Mouse (Mus musculus) brown adipose tissue, adult 24 weeks (tissue): ENCODE results near the gene Tnfrsf13b. TPM values are rescaled to one million over a fixed set of nuclear protein-coding genes. Genes with fewer than 3 reads are reported as not detected.
A peak's percentile ranks its signal among the peaks of the same experiment; 100 is the strongest.
"Not testable (repeated sequence)": the region's sequence is repeated elsewhere in the genome, so short reads cannot be mapped to it uniquely, and the experiment has no call there.

ENCODE experiments used
- H3K27ac ChIP-seq: fragments of 200-500 bp; replicated peaks from 2 replicates; pipeline ENCODE4 v1.5.1; 2012; ENCODE audit warnings: low read depth, mild to moderate bottlenecking, low read length
- H3K4me1 ChIP-seq: fragments of 200-500 bp; 2 replicates; pipeline ENCODE4 v1.6.1; 2012; ENCODE audit warnings: low read length, mixed read lengths; ENCODE audit not compliant: control insufficient read depth, insufficient read depth, insufficient read length
- H3K4me3 ChIP-seq: fragments of 200-500 bp; 2 replicates; pipeline ENCODE4 v1.5.1; 2012; ENCODE audit warnings: low read depth, mild to moderate bottlenecking, low read length, moderate library complexity; ENCODE audit not compliant: insufficient read depth
- polyA plus RNA-seq: library from polyadenylated mRNA; stranded (reverse); fragments of >200 nt; gene quantifications from 2 replicates; pipeline ENCODE4 v1.2.4, GENCODE M21; 2012; ENCODE audit not compliant: missing spikeins, insufficient read depth, insufficient read length

The Tnfrsf13b gene
- polyA plus RNA-seq, 1 experiment = 0.87 TPM

- Histone ChIP-seq H3K4me1 (no peaks in the 10 kb centered on the region), H3K4me3 (peak overlapping the region; percentile 85), H3K27ac (peak overlapping the region; percentile 66)
Measured at GRCm38 (mm10) chr11:61174291-61174820, 47.8 kb downstream of the Tnfrsf13b start.

GRCm38 (mm10) chr11:61174821-61175658 is 48.5 kb downstream of the Tnfrsf13b start, which contains the start of gene Usp22:
Gene Usp22, minus strand, starts transcription at chr11:61175055.
- Histone ChIP-seq H3K4me3 (peak within 1 kb of the TSS; percentile 85), H3K4me1 (no peaks in the 10 kb centered on the region), H3K27ac (peak within 1 kb of the TSS; percentile 66)

GRCm38 (mm10) chr11:61175778-61176177 is 49.2 kb downstream of the Tnfrsf13b start:
- H3K4me3 ChIP-seq = no peak overlapping the region
- no peak overlapping the region for H3K27ac ChIP-seq

GRCm38 (mm10) chr11:61176321-61176720 is 49.8 kb downstream of the Tnfrsf13b start:
- no peaks in the 10 kb centered on the region for H3K4me1 ChIP-seq
- H3K4me3 ChIP-seq = no peak overlapping the region
- no peak overlapping the region for H3K27ac ChIP-seq

More at GRCm38 (mm10) chr11:61175778-61176177, 49.2 kb downstream of the Tnfrsf13b start:
- H3K4me1 ChIP-seq = no peaks in the 10 kb centered on the region

- no peak overlapping the region for H3K4me3 ChIP-seq
Measured at GRCm38 (mm10) chr11:61180361-61180760, 53.8 kb downstream of the Tnfrsf13b start.

GRCm38 (mm10) chr11:61181624-61182023 is 55.1 kb downstream of the Tnfrsf13b start:
- H3K4me3 ChIP-seq = no peak overlapping the region
- no peak overlapping the region for H3K27ac ChIP-seq
- no peaks in the 10 kb centered on the region for H3K4me1 ChIP-seq

More at GRCm38 (mm10) chr11:61180361-61180760, 53.8 kb downstream of the Tnfrsf13b start:
- Histone ChIP-seq H3K4me1 (no peaks in the 10 kb centered on the region), H3K27ac (no peak overlapping the region)

GRCm38 (mm10) chr11:61183820-61184219 is 57.3 kb downstream of the Tnfrsf13b start:
- no peaks in the 10 kb centered on the region for H3K4me1 ChIP-seq
- H3K27ac ChIP-seq = no peak overlapping the region
- no peak overlapping the region for H3K4me3 ChIP-seq

- no peak overlapping the region for H3K4me3 ChIP-seq
- H3K27ac ChIP-seq = no peak overlapping the region
- H3K4me1 ChIP-seq = no peaks in the 10 kb centered on the region
Measured at GRCm38 (mm10) chr11:61190776-61191175, 64.2 kb downstream of the Tnfrsf13b start.

GRCm38 (mm10) chr11:61192123-61192522 is 65.6 kb downstream of the Tnfrsf13b start:
- not testable (repeated sequence) for H3K4me3 ChIP-seq, H3K27ac ChIP-seq

GRCm38 (mm10) chr11:61192779-61193178 is 66.2 kb downstream of the Tnfrsf13b start:
- Histone ChIP-seq H3K27ac (no peak overlapping the region), H3K4me1 (no peaks in the 10 kb centered on the region)

More at GRCm38 (mm10) chr11:61192123-61192522, 65.6 kb downstream of the Tnfrsf13b start:
- H3K4me1 ChIP-seq = not testable (repeated sequence)

GRCm38 (mm10) chr11:61193392-61193791 is 66.8 kb downstream of the Tnfrsf13b start:
- Histone ChIP-seq H3K27ac (no peak overlapping the region), H3K4me1 (no peaks in the 10 kb centered on the region), H3K4me3 (no peak overlapping the region)

More at GRCm38 (mm10) chr11:61192779-61193178, 66.2 kb downstream of the Tnfrsf13b start:
- H3K4me3 ChIP-seq = no peak overlapping the region

- Histone ChIP-seq H3K27ac (no peak overlapping the region), H3K4me1 (no peaks in the 10 kb centered on the region), H3K4me3 (no peak overlapping the region)
Measured at GRCm38 (mm10) chr11:61196616-61197353, 70.2 kb downstream of the Tnfrsf13b start.

- Histone ChIP-seq H3K4me1 (no peaks in the 10 kb centered on the region), H3K4me3 (no peak overlapping the region), H3K27ac (no peak overlapping the region)
Measured at GRCm38 (mm10) chr11:61197935-61198334, 71.4 kb downstream of the Tnfrsf13b start.
